Mouse (Mus musculus) myocyte (in vitro differentiated cells): Measurements from ENCODE around the gene Sacs. TPM values are rescaled to one million over a fixed set of nuclear protein-coding genes. Genes with fewer than 3 reads are reported as not detected.

ENCODE experiments used
- polyA plus RNA-seq: library from polyadenylated mRNA; unstranded; fragments of >200 nt; fragmentation: generic; extraction: Trizol; gene quantifications from one replicate; pipeline ENCODE4 v1.2.1, GENCODE M21; 2012; ENCODE audit warnings: missing spikeins

Sacs gene
- polyA plus RNA-seq, 1 experiment, result 1.6 TPM

Other genes with a start within 250 kb of the Sacs start
- gene Tnfrsf19, start 92.0 kb upstream of the Sacs start, polyA plus RNA-seq, result 0.80 TPM
- 60.1 TPM for gene Sgcg, start 120.0 kb downstream of the Sacs start, polyA plus RNA-seq
- gene Arl11, start 171.3 kb downstream of the Sacs start, polyA plus RNA-seq, result not detected
- gene Ebpl, start 222.0 kb downstream of the Sacs start, polyA plus RNA-seq, result 1.3 TPM